Mouse (Mus musculus): ENCODE data around the gene Adgrb2. TPM values are rescaled to one million over a fixed set of nuclear protein-coding genes. Genes with fewer than 3 reads are reported as not detected.

Adgrb2 gene
- polyA plus RNA-seq, 1 experiment from 2014 or later, result 15.5 TPM

DNA sequence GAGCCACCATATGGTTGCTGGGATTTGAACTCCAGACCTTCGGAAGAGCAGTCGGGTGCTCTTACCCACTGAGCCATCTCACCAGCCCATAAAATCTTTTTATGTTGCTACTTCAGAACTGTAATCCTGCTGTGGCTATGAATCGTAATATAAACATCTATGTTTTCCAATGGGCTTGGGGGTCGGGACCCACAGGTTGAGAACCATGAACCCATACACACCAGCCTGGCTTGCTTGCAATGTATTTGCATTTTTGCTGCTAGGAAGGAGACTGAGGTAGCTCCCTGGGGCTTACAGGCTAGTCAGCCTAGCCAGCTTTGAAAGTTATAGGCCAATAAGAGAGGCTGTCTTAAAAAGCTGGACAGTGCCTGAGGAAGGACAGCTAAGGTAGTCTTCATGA lies 26.1 kb downstream of the Adgrb2 start:
- Histone ChIP-seq H3K4me3 (replicated peaks) (no peak overlapping the region), H3K27me3 (replicated peaks) (no peaks in the 10 kb centered on the region), H3K36me3 (peaks cover 51% of the 10 kb centered on the region), H3K9ac (replicated peaks) (no peak overlapping the region), H3K4me1 (peaks cover 10% of the 10 kb centered on the region), H3K4me2 (no peak overlapping the region), H3K9me3 (replicated peaks) (no peaks in the 10 kb centered on the region), H3K27ac (replicated peaks) (no peak overlapping the region)
- WGBS, result 90% methylated on average over 4 of the region's 4 CpGs
- ATAC-seq (ENCODE audit: low FRiP score), result no peak

DNA sequence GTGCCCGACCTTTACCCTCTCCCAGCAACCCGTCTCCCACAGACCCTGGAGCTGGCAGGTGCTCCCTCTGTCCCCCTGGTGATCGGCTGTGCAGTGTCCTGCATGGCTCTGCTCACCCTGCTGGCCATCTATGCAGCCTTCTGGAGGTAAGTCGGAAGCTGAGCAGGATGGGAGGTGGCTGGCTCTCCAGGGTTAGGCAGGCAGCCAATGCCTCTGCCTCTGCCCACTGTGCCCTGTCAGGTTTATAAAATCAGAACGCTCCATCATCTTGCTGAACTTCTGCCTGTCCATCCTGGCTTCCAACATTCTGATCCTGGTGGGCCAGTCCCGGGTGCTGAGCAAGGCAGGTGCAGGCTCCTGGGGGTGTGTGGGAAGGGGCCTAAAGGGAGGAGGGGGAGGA lies 27.6 kb downstream of the Adgrb2 start:
- no peaks in the 10 kb centered on the region for H3K27me3 ChIP-seq (replicated peaks)
- H3K9me3 ChIP-seq (replicated peaks), result no peaks in the 10 kb centered on the region
- no peak overlapping the region for H3K4me2 ChIP-seq
- no peak for ATAC-seq (ENCODE audit: low FRiP score)
- peaks cover 55% of the 10 kb centered on the region for H3K36me3 ChIP-seq
- no peak overlapping the region for H3K27ac ChIP-seq (replicated peaks)
- 87% methylated on average over 6 of the region's 6 CpGs for WGBS
- no peak overlapping the region for H3K9ac ChIP-seq (replicated peaks)
- H3K4me1 ChIP-seq, result no peaks in the 10 kb centered on the region
- no peak overlapping the region for H3K4me3 ChIP-seq (replicated peaks)

DNA sequence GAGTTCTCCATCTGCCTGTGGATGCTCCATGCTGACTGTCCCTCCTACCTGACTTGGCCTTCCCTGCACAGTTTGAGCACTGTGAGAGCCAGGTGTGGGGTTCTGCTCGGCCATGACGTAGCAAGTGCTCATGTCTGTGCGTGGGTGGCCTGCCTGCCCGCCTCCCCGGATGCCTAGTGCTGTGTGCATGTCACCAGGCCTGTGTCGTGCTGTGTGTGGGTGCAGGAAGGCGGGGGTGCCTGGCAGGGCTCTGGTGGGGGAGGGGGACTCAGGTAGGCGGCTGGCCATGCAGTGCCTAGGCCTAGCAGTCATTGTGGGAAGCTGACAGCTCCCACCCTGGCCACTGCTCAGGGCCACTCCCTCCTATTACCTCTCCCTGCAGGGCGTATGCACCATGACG lies 28.4 kb downstream of the Adgrb2 start:
- H3K36me3 ChIP-seq, result peaks cover 61% of the 10 kb centered on the region
- H3K27ac ChIP-seq (replicated peaks), result no peak overlapping the region
- no peak overlapping the region for H3K9ac ChIP-seq (replicated peaks)
- no peaks in the 10 kb centered on the region for H3K4me1 ChIP-seq
- H3K4me2 ChIP-seq, result no peak overlapping the region
- H3K4me3 ChIP-seq (replicated peaks), result no peak overlapping the region
- H3K27me3 ChIP-seq (replicated peaks), result no peaks in the 10 kb centered on the region
- no peak for ATAC-seq (ENCODE audit: low FRiP score)
- H3K9me3 ChIP-seq (replicated peaks), result no peaks in the 10 kb centered on the region
- WGBS, result 74% methylated on average over 10 of the region's 10 CpGs

DNA sequence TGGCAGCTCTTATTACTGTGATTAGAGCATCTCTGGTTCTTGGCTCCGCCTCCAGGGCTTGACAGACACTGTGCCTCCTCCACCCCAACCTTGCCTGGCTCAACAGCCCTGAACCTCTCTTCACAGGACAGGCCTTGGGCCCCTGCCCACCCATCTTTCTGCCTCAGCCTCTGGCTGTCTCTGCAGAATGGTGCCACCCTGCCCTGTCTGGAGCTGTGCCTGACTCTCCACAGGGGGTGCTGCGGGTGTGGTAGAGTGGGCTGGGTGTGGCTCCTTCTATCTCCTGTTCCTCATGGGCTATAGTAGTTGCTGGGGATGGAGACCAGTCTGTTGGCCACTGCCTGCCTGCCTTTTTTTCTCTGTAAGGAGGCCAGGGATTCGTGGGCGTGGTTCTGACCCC lies 31.3 kb downstream of the Adgrb2 start:
- Histone ChIP-seq H3K27me3 (replicated peaks) (no peaks in the 10 kb centered on the region), H3K9ac (replicated peaks) (no peak overlapping the region), H3K4me1 (no peaks in the 10 kb centered on the region), H3K4me2 (no peak overlapping the region), H3K9me3 (replicated peaks) (no peaks in the 10 kb centered on the region), H3K27ac (replicated peaks) (no peak overlapping the region), H3K36me3 (peaks cover 52% of the 10 kb centered on the region), H3K4me3 (replicated peaks) (no peak overlapping the region)
- no peak for ATAC-seq (ENCODE audit: low FRiP score)
- 72% methylated on average over 4 of the region's 4 CpGs for WGBS

DNA sequence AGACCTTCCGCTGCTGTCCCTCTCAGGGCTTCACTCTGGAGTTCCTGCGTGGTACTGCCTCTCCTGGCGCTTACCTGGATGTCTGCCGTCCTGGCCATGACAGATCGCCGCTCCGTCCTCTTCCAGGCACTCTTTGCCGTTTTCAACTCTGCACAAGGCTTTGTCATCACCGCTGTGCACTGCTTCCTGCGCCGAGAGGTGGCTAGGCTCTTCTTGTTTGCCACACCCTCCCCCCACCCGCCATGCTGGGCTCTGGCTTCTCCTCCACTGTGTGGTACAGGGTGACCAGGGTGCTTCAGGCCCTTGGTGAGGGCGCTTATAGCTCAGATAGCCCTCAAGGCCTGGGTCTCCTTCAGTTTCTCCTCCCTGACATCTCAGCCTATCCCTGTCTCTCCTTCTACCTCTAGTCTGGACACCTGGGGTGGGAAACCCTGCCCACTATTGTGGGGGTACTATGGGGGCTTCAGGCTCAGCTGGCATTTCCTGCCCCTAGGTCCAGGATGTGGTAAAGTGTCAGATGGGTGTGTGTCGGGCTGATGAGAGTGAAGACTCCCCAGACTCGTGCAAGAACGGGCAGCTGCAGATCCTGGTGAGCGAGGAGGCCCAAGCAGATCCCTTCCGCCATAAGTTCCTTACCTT lies 32.5 kb downstream of the Adgrb2 start:
- ATAC-seq (ENCODE audit: low FRiP score), result no peak
- Histone ChIP-seq H3K4me2 (no peak overlapping the region), H3K9ac (replicated peaks) (no peak overlapping the region), H3K27me3 (replicated peaks) (no peaks in the 10 kb centered on the region), H3K36me3 (peaks cover 47% of the 10 kb centered on the region), H3K9me3 (replicated peaks) (no peaks in the 10 kb centered on the region), H3K4me1 (no peaks in the 10 kb centered on the region), H3K27ac (replicated peaks) (no peak overlapping the region), H3K4me3 (replicated peaks) (no peak overlapping the region)
- 79% methylated on average over 18 of the region's 18 CpGs for WGBS

DNA sequence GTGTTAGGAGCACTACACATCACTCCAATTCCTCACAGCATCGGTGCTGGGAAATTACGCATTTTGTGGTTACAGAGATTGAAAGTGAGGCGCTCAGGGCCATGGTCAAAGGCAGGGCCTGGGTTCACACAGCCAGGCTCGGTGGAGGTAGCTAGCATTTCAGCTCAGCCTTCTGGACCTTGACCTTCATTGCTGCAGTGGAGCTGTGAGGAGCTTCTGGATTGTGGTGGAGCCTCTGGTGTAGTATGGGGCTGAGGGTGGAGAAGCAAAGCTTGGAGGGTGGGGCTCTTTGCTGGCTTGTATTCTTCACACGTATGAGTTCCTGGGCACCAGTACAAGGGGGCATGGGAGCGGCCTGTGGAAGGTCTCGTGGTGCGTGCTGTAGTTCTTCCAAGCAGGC lies 38.3 kb downstream of the Adgrb2 start:
- ATAC-seq (ENCODE audit: low FRiP score), result no peak
- peaks cover 6% of the 10 kb centered on the region; the same call in 1 of the 2 replicates for H3K4me1 ChIP-seq
- no peak overlapping the region for H3K4me2 ChIP-seq
- no peaks in the 10 kb centered on the region for H3K9me3 ChIP-seq (replicated peaks)
- no peak overlapping the region for H3K27ac ChIP-seq (replicated peaks)
- H3K9ac ChIP-seq (replicated peaks), result no peak overlapping the region
- WGBS, result 92% methylated on average over 8 of the region's 8 CpGs
- no peak overlapping the region for H3K4me3 ChIP-seq (replicated peaks)
- no peaks in the 10 kb centered on the region for H3K27me3 ChIP-seq (replicated peaks)
- peaks cover 14% of the 10 kb centered on the region for H3K36me3 ChIP-seq

DNA sequence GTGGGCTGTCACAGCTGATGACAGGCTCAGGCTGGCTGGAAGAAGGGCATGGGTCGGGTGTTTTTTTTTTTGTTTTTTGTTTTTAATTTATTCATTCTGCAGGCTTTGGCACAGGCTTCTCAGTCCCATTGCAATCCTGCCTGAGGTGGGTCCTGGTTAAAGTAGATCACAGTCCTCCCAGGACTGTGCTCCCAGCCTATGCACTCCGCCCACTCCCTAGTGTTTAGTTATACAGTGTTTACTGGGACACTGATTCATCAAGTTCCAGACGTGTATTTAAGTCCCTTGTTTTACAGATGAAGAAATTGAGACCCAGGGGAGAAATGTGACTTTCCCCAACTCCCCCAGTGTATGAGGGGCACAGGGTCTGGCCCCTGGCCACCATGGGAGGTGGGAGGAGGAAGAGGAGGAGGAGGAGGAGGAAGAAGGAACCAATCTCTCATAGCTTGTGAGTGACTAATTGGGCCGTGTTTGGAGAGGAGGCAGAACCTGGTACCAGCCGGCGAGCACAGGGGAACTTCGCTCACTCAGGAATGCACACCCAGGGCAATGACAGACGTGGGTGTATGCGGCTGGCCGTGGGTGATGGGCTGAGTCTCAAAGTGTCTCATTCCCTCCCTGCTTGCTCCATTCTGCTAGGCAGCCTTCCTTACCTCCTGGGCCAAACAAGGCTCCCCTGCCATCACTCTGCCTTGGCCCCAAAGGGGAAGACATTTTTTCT lies 39.0 kb downstream of the Adgrb2 start:
- Histone ChIP-seq H3K27ac (replicated peaks) (0 out of 2 replicates have a peak overlapping the region, but pooled peaks have one; percentile 23), H3K4me1 (peaks cover 9% of the 10 kb centered on the region; the same call in 1 of the 2 replicates), H3K4me3 (replicated peaks) (no peak overlapping the region), H3K9me3 (replicated peaks) (no peaks in the 10 kb centered on the region), H3K4me2 (no peak overlapping the region), H3K27me3 (replicated peaks) (no peaks in the 10 kb centered on the region), H3K9ac (replicated peaks) (no peak overlapping the region), H3K36me3 (peaks cover 13% of the 10 kb centered on the region)
- 80% methylated on average over 10 of the region's 10 CpGs for WGBS
- ATAC-seq (ENCODE audit: low FRiP score), result no peak

DNA sequence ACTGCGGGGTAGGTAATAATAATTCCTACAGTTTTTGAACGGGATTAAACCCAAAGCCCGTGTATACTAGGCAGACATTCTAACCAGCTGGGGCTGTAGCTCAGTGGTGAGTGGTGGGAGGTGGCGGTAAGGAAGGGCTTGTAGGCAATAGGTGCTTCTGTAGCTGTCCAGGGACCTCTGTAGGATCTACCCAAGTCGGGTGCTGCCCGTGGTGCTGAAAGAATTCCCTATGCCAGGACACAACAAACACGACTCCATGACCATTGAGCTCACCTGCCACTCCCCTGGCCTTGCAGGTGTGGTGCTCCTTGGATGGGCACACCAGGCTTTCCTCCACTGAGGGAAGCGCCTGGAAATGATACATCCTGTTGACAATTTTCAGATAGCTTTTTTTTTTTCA lies 40.9 kb downstream of the Adgrb2 start:
- WGBS, result 47% methylated on average over 8 of the region's 8 CpGs
- H3K4me1 ChIP-seq, result peaks cover 9% of the 10 kb centered on the region; the same call in 1 of the 2 replicates
- no peak overlapping the region for H3K4me2 ChIP-seq
- no peak overlapping the region for H3K4me3 ChIP-seq (replicated peaks)
- no peak overlapping the region for H3K27ac ChIP-seq (replicated peaks)
- H3K9ac ChIP-seq (replicated peaks), result no peak overlapping the region
- H3K36me3 ChIP-seq, result 0 out of 2 replicates have a peak, but pooled peaks cover 6% of the 10 kb centered on the region
- H3K9me3 ChIP-seq (replicated peaks), result no peaks in the 10 kb centered on the region
- ATAC-seq (ENCODE audit: low FRiP score), result no peak
- no peaks in the 10 kb centered on the region for H3K27me3 ChIP-seq (replicated peaks)

DNA sequence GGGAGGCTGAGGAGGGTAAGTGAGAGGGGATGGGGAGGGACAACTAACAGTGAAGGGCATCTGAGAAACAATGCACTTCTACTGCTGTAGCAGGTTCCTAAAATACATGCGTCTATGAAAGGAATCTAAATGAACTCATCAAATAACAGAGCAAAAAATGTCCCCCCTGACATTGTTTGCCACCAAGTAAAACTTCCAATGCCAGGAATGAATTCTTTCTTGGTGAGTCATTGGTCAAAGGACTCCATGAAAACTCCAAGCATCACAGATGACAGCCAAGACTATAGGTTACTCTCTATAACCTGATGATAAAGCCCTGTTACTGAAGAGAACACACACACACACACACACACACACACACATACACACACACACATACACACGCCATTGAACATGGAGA lies 46.5 kb downstream of the Adgrb2 start:
- no peak overlapping the region for H3K9ac ChIP-seq (replicated peaks)
- WGBS, result 98% methylated on average over 2 of the region's 2 CpGs

DNA sequence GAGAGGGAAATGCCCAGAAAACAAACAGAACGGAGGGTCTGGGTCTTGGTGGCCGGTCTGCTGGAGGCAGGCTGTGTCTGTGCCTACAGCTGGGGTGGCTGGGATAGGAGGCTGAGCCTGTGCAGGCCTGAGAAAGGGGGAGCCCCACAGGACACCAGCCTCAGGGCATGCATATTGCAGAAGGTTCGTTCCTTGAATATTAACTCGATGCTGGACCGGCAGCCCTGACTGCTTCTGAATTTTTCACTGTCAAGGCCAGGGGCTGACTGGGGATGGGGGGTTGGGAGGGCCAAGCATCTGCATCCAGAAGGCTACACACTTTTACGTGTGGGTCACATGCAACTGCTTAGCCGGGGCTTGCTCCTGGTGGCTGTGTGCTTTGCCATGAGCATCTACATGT lies 48.8 kb downstream of the Adgrb2 start:
- Histone ChIP-seq H3K4me3 (replicated peaks) (no peak overlapping the region), H3K27me3 (replicated peaks) (peaks cover 11% of the 10 kb centered on the region), H3K9me3 (replicated peaks) (no peaks in the 10 kb centered on the region), H3K36me3 (no peaks in the 10 kb centered on the region), H3K27ac (replicated peaks) (no peak overlapping the region), H3K4me2 (no peak overlapping the region), H3K4me1 (peaks cover 37% of the 10 kb centered on the region), H3K9ac (replicated peaks) (no peak overlapping the region)
- WGBS, result 37% methylated on average over 7 of the region's 7 CpGs
- ATAC-seq (ENCODE audit: low FRiP score), result no peak

More for the DNA sequence above, 46.5 kb downstream of the Adgrb2 start:
- H3K9me3 ChIP-seq (replicated peaks), result no peaks in the 10 kb centered on the region
- H3K4me2 ChIP-seq, result no peak overlapping the region
- H3K27ac ChIP-seq (replicated peaks), result no peak overlapping the region
- no peak for ATAC-seq (ENCODE audit: low FRiP score)
- H3K27me3 ChIP-seq (replicated peaks), result peaks cover 2% of the 10 kb centered on the region
- no peaks in the 10 kb centered on the region for H3K36me3 ChIP-seq
- peaks cover 35% of the 10 kb centered on the region for H3K4me1 ChIP-seq
- no peak overlapping the region for H3K4me3 ChIP-seq (replicated peaks)

DNA sequence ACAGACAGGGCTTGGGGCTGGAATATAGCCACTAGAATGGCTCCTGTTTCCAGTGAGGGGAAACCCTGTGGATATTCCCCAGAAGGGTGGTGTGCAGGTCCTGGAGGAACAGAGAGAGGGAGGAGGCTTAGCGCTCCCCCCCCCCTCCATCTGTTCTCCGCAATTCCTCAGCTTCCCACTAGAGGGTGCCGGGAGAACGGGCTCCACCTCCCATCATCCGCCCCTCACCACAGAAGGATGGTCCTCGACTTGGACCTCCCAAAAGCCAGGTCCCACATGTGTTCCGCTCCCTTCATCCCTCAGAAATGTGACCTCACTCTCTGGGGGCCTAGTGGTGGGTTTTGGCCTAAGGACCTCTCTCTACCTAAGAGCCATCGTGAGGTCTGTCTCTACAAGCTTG lies 51.4 kb downstream of the Adgrb2 start:
- 6% methylated on average over 8 of the region's 8 CpGs for WGBS
- H3K27me3 ChIP-seq (replicated peaks), result peaks cover 11% of the 10 kb centered on the region
- no peaks in the 10 kb centered on the region for H3K9me3 ChIP-seq (replicated peaks)
- no peak overlapping the region for H3K9ac ChIP-seq (replicated peaks)
- H3K36me3 ChIP-seq, result no peaks in the 10 kb centered on the region
- no peak for ATAC-seq (ENCODE audit: low FRiP score)
- 0 out of 2 replicates have a peak overlapping the region, but pooled peaks have one; percentile 11 for H3K4me2 ChIP-seq
- no peak overlapping the region for H3K27ac ChIP-seq (replicated peaks)
- H3K4me1 ChIP-seq, result peaks cover 37% of the 10 kb centered on the region
- no peak overlapping the region for H3K4me3 ChIP-seq (replicated peaks)

Data from neural tube, embryonic 15.5 days (tissue).